Mouse (Mus musculus) heart, adult 2 months (tissue): ENCODE measurements around the gene Rreb1.

Source experiments
- CTCF ChIP-seq: fragments of 200-600 bp; IDR thresholded peaks from 2 replicates; pipeline ENCODE4 v1.8.1; 2022; ENCODE audit warnings: antibody characterized with exemption, mild to moderate bottlenecking, moderate library complexity
- EP300 ChIP-seq: fragments of 200-500 bp; IDR thresholded peaks from 2 replicates; pipeline ENCODE4 v1.6.1; 2011; ENCODE audit warnings: low read depth, low read length, control low read depth; ENCODE audit not compliant: insufficient read depth
- POLR2A ChIP-seq: fragments of 200-500 bp; IDR thresholded peaks from 2 replicates; pipeline ENCODE4 v1.6.1; 2011; ENCODE audit warnings: mild to moderate bottlenecking, low read depth, low read length, control low read depth; ENCODE audit not compliant: insufficient read depth

GRCm38 (mm10) chr13:37964128-37965087, 186.2 kb downstream of the Rreb1 start:
- TF ChIP-seq CTCF: no peak
- TF ChIP-seq POLR2A: no peak
- no peak for TF ChIP-seq EP300
